Mouse (Mus musculus): ENCODE measurements at regions not wholly inside any gene's neighbourhood (a gene's known extent, or its start where the extent isn't known, plus 50 kb on each side); places are given as distances from the start of the nearest gene placed in this dataset.

DNA sequence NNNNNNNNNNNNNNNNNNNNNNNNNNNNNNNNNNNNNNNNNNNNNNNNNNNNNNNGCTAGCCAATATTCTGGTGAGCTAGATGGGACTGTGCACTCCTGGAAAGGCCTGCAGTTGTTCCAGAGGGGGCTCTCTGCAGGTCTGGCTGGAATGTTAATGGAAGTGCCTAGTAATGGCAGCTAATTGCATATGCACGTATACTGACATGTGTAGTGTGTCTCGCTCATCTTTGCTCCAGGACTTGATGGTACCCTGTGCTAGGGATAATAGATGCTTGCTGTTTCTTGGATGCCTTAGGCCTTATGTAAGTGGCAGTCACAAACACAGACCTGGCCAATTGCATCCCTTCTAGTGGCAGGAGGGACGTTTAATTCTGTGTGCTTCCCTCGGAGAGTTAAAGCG, 560.0 kb upstream of the 3110018I06Rik start:
- peak; percentile 17 for DNase-seq

DNA sequence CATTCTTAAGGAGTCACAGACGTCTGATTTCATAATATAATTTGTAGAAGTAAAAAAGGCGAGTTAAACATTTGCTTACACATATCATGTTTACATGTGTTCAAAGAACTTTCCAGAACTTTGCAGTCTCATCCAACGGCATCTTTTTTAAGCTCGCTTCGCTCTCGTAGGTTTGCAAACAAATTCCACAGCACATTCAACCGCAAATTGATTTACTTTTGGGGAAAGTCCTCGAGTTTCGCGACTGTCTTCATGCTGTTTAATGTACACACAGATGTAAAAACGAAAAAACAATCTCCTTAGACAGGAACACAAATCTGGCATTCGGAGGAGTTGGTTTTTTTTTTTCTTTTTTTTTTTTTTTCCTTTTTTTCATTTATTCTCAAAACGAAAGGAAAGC, 559.3 kb upstream of the 3110018I06Rik start:
- no peak for DNase-seq

DNA sequence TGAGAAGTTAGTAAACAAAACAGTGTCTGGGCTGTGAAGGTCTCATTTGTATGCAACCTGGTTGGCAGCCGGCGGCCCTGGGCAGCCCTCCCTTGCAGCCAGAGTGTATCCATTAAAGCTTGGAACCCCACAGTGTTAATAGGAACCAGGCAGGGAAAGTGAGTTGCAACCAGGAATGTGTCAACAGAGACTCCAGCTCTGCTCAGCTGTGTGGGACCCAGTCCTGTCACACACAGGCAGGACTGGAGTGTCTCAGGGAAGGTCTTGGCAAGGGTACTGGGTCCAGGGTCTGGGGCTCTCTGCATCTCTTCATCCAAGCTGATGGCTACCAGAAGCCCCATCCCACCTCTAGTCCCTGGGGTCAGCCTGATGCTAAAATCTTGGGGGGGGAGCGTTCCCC, 556.8 kb upstream of the 3110018I06Rik start:
- DNase-seq: no peak

DNA sequence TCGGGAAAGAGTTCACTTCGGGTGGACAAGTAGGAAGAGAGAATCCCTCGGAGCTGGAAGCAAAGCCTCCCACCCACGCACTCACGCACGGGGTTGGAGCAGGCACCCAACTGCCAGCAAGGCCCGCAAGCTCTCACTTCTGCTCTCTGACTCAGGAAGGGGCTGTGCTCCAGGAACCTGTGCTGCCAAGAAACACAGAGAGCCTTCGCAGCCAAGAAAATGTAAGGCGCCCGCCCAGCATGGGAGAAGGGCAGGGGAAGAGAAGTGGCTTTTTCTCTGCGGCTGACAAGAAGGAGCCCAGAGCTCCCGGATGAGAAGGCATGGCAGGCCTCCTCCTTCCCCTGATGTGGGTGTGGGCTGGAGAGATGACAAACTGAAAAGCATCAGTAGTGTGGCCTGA, 549.1 kb upstream of the 3110018I06Rik start:
- DNase-seq: no peak

DNA sequence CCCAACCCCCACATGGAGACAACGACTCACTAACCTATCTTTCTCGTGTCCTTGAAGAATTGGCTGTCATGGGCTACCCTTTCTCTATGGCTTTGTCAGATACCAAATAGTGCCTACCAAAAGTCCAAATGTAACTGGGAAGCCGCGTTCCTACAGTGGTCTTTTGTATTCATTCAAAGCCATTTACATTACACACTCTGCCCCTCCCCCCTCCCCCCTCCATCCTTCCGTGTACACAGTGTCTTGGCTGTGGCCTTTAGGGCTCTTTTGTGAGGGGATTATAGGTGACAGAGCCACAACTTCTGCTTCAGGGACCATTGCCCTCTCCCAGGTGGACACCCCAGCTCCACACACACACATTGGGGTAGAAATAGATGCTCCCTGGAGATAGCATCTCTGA, 544.6 kb upstream of the 3110018I06Rik start:
- peak; percentile 28 for DNase-seq

DNA sequence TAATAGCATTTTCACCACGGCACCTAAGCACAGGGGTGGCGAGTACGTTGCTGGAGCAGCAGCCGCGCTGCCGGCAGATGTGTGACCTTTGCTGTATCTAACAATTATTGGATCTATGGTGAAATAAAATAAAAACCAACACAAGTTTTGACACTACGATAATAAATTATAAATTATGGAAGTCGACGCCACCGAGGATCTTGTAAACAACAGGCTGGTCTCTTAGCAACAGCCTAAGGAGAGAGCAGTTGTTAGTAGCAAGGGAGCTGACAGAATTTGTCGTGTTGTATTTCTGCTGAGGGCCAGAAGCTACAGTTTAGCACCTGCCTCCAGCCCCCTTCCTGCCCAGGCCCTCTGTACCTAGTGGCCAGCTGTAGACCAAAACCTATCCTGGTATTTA, 535.8 kb upstream of the 3110018I06Rik start:
- no peak for DNase-seq

DNA sequence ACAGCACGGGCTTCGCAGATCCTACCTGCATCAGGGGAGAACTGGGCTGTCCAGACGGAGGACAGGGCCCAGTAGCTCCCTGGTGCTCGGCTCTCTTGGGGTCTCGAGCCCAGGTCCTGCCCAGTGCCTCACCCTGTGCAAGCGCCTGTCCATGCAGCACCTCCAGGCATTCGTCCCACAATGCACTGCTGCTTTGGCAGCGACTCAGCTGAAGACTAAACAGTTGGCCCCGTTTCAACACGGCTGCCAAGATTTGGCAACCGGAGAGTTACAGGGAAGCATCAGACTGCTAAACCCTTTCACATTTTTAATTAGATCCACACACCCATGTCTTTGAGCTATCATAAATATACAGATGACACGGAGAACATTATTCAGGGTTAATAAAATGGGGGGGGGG, 532.7 kb upstream of the 3110018I06Rik start:
- DNase-seq: peak; percentile 90

DNA sequence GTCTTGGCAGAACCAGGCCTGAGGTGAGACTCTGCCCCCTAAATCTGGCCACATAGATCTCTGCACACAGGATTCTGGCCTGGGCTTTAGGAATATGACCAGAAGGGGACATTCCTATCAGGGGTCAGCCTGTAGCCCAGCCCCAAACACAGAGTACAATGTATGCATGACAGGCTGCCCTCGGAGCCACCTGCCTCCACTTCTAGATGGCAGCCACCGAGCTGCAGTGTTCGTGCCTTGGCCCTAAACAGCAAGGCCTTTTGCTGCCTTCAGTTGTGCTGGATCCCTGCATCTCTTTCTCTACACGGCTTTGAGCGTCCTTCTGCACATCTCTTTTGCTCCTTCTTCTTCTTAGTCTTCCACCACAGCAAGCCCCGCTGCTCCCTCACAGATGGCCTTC, 532.2 kb upstream of the 3110018I06Rik start:
- DNase-seq: peak; percentile 18

DNA sequence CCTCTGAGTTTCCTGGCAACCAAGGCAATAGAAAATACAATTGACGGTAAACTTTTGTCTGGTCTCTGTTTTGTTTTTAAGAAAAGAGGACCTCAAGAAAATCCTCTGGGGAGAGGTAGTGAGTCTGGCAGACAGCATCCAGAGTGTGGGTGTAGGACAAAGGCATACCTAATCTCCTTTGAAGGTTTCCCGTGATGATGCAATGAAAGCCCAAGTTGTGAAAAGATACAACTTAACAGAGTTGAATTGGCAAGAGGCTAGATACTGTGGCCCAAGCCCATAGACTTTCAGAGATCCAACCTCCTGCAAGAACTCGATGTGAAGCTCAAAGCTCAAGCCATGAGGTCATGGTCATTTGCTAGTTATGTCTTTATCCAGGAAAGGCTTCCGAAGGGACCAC, 526.4 kb upstream of the 3110018I06Rik start:
- no peak for DNase-seq

DNA sequence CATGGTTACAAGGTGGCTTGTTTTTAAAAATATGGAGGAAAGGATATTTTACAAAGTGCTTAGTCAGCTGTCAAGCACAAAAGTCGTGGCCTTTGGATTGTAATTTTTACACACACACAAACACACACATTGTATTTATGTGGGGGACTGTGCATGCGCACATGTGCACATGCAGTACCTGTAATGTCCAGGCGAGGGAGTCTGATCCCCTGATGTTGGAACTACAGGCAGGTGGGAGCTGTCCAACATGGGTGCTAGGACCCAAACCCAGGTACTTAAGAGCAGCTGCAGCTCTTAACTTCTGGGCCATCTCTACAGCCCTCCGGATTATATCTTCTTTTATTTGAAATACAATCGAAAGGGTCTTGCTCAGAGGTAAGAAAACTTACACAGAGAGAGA, 524.7 kb upstream of the 3110018I06Rik start:
- DNase-seq: no peak

DNA sequence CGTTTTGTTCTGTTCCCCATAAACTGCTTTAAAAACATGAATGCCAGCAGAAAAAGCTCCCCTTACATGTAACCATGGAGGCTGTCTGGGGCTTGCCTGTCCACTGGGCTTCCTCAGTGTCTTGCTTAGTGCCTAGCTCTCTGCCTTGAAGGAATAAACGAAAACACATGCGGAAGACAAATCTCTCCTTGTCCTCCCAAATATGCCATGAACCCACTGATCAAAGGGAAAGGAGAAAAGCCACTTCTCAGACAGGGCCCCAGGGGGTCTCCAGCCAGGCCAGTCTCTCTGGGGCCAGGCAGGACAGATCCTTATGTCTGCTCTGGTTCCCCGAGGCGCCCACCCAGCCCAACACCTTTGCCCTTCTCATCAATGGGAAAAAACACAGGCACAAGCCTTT, 518.6 kb upstream of the 3110018I06Rik start:
- peak; percentile 13 for DNase-seq

DNA sequence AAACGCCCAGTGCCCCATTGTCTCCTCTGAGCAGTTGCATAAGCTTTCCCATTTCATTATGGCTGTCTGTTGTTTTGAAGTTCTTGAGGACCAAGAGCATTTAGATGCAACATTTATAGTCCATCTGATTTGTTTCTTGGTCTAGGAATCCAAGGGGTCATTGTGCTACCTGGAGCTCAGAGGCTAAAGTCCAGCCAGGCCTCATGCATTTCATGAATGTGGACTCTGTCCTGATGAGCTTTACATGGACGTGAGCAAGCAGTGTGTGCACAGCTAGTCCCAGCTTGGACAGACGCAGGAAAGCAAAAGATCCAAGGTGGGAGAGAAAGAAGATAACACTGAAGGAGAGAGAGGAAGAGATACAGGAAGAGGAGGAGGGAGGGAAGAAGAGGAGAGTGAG, 496.0 kb upstream of the 3110018I06Rik start:
- no peak for DNase-seq

DNA sequence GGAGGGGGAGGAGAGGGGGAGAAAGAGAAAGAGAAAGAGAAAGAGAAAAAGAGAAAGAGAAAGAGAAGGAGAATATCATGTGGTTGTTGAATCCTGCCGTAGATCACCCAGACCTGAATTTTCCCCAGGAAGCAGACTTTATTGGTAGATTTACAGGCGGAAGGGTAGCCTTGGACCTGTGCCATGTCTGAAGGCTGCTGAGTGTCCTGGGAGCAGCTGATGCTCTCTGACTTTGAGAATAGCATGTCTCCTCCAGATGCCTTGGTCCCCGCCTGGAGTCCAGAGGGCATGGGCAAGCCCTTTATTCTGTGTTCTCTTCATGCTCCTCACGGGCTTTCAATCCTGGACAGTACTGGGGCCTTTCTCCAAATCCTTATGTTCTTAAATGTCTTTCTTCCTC, 495.4 kb upstream of the 3110018I06Rik start:
- DNase-seq: no peak

DNA sequence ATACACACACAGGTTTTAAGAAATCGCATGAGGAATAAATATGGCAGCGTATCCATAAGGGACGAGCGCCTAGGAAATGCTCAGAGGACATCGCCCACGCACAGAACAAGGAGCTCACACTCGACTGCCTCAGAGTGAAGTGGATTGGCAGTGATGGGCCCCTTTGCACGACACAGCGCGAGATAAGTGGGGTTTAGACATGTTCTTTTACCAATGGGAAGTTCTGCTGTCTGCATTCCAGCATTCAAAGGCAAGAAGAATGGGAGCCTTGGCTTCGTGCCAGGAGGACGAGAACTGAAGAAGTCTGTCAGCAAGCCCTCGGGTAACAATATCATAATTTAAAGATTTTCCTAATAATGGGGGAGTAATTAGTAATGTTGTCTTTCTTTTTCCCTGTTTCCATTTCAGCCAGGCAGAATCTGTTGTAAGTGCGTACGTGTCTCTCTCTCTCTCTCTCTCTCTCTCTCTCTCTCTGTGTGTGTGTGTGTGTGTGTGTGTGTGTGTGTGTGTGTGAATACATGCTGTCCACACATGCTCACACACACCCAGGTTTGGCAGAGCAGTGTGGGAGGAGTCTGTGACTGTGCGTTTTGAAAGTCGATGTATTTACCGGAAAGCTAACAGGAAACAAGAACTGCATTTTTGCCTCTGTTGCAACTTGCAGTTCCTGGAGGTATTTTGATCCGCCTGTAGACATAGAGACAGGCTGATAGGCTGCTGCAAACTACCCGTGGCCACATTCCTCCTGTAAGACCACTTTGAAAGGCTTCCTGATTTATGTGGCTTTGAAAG, 477.2 kb upstream of the 3110018I06Rik start:
- peak; percentile 86 for DNase-seq

DNA sequence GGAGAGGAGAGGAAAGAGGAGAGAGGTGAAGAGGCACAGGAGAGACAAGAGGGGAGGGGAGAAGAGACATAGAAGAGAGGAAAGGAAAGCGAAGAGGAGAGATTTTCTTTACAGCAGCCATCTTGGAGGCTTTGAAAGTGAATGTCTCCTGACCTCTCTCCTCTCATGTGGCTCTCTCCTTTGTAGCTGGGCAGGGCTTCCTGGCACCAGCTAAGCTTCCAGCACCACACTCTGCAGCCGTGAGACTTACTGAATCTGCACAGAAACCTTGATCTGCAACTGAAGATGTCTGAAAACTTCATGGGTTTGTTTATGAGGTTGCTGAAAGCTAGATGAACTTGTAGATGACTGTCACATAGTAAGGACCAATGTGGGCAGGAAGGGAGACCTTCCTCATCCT, 471.6 kb upstream of the 3110018I06Rik start:
- DNase-seq: no peak

DNA sequence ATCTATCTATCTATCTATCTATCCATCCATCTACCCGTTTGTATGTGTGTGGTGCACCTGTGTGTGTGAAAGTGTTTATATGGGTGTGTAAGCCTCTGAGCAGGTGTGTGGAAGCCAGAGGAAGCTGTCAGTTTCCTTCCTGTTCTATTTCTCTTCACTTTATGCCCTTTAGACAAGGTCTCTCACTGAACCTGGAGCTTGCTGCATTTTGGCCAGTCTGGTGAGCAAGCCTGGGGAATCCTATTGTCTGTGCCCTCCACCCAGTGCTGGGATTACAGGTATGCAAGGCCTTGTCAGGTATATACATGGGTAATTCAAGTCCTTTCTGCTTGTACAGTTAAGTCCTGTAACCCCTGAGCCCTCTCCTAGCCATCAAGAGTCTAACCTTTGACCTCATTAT, 466.6 kb upstream of the 3110018I06Rik start:
- DNase-seq: no peak

DNA sequence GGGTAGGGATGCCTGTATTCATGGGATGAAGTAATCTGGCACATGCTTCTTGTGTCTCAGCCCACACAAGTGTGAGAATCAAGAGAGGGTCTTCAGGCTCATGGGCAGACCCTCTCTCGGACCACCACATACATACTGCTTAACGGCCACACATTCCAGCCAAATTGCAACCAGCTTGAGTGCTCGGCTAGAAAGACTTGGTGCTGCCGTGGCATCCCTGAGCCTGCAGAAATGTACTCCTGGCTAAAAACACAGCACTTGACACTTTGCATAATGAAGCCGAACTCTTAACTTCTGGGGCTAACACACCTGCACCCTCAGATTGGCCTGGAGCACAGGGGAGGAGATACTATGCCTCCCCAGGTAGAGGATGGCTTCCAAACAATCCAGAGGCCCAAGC, 461.6 kb upstream of the 3110018I06Rik start:
- no peak for DNase-seq

DNA sequence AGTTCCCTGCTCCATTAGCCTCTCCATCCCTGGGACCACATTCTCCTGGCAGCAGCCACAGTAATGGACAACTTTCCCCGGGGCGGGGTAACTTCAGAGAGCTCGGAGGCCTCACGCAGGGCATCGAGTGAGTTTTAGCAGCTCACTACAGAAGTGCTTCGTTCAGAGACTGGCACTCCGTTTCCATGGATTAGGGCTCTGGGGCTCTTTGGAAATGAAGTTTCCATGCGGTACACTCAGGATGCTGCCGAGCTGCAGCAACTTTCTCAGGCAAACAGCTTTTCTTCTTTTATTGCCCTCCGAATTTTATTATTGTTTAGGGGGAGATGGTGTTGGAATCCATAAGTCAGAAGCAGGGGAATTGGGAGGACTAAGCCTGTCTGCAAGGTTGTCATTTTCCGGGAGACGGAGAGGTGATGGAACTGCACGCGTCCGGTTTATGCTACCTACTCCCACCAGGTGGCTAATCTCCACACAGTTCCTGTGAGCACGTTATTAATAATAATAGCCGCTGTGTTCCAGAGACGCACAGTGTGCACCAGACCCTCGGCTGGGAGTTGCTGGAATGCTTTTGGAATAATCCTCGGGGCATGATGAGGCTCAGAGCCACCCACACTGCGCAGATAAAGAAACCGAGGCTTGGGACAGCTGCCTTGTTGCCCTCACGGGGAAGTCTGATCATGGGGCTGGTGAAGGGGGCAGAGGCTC, 460.4 kb upstream of the 3110018I06Rik start:
- DNase-seq: peak; percentile 19

DNA sequence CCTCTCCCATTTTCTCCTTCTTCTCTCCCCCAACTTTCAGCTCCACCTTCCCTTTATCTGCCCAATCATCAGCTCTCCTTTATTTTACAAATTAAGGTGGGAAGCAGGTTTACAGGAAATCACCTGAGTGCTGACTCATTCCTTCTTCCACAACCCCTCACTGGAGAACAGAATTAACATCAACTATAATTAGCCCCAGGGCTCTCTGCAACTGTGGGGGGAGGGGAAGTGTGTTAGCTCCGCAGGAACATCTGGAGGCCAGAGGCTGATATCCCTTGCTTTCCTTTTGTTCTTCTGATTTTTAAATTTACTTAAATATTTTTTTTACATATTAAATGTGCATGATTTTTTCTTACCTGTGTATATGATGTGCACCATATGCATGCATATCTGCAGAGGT, 459.4 kb upstream of the 3110018I06Rik start:
- no peak for DNase-seq

DNA sequence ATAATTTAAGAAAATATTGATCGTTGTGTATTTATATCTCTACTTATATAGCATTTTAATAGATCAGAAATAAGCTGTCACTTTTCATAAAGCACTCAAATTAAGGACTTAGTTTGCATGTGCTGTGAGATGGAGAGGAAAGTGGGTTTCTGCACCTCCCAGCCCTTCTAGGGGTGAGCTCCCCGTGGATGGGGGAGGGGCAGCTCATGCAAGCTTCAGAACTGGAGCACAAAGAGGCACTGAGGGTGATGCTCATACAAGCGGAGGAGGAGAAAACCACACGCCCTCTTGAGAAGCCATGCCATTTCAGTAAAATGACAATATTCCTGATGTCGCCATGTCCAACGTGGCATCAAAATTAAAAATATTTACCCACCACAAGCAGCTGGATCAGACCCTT, 452.1 kb upstream of the 3110018I06Rik start:
- DNase-seq: peak; percentile 27

DNA sequence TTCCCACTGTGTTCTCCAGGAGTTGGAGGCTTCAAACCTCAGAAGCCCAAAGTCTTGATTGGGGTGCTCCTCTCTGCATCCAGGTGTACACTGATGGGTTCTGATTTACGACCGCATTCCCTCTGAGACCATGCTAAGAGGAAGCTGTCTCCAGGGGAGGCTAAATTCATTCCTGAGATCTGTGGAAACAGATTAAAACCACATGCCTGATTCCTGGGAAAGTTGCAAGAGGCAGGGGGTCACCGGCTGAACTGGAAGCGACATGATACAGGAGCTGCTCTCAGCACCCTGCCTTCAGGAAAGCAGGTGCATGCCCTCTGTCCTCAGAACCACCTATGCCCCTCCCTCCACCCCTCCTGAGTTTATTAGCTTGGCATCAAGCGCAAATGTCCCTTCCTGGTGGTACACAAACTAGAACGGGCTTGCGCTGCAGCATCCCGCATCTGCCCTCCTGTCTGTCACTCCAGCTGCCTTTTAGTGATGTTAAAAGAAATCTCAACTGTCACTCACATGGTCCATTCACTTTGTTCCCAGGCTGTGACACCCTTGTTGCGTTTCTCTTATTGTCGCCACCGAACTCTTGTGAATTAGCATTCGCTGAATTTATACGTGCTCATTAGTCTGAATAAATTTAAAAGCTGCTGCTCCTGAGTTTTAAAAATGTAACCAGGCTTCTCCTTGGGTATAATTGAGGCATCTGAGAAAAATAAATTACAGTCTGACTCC, 446.3 kb upstream of the 3110018I06Rik start:
- DNase-seq: no peak

DNA sequence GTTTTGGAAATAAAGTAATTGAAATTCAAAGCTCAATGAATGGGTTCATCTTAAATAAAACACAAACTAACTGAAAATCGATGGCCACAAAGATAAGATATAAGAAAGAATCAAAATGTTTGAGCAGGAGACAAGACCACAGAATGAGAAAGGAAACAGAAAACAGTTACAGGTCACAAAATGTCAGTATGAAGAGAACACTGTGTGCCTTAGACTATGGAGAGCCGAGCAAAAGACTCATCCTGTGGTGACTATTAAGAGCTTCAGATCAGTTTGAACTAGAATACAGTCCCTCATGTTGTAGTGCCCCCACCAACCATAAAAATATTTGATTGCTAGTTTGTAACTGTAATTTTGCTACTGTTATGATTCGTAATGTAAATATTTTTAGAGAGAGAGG, 441.9 kb upstream of the 3110018I06Rik start:
- DNase-seq: no peak

DNA sequence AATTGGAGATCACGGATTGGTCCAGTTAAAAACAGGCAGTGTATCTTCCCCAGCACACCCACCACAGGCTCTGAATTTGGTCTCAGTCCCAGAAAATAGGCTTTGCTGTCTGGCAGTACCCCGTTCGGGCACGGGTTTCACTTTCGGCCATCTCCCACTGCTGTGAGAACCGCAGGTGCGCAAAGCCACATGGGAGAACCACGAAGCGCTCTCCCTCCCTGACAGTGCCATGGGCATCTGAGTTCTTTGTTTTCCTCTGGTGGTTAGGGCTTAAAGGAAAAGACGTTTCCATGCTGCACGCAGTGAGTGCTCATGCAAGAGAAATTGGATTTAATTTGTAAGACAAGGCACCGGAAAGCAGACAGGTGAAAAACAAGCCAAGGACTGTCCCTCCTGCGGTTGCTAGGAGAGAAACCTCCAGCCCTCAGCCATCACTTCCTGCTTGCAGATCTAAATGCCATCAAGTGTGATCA, 441.3 kb upstream of the 3110018I06Rik start:
- DNase-seq: peak; percentile 68
